Mouse (Mus musculus) T-cell, adult 2 months (primary cell): ENCODE measurements at regions not wholly inside any gene's neighbourhood (a gene's known extent, or its start where the extent isn't known, plus 50 kb on each side); places are given as distances from the start of the nearest gene placed in this dataset.

Experiments used
- DNase-seq: peaks from one replicate; pipeline ENCODE4 v3.0.0; 2022; ENCODE audit warnings: low spot score

- DNase-seq, result no peak
Measured at GRCm38 (mm10) chr2:137575750-137576149, 459.3 kb upstream of the Jag1 start.

- no peak for DNase-seq
Measured at GRCm38 (mm10) chr2:137574845-137575449, 458.5 kb upstream of the Jag1 start.

- DNase-seq, result no peak
Measured at GRCm38 (mm10) chr2:137571146-137571545, 454.7 kb upstream of the Jag1 start.

GRCm38 (mm10) chr2:137566619-137567018 is 450.2 kb upstream of the Jag1 start:
- no peak for DNase-seq

GRCm38 (mm10) chr2:137564064-137564624 is 447.7 kb upstream of the Jag1 start:
- DNase-seq, result no peak

GRCm38 (mm10) chr2:137560366-137560765 is 443.9 kb upstream of the Jag1 start:
- DNase-seq, result no peak

- DNase-seq, result no peak
Measured at GRCm38 (mm10) chr2:137553871-137554270, 437.4 kb upstream of the Jag1 start.

- no peak for DNase-seq
Measured at GRCm38 (mm10) chr2:137536581-137536980, 420.1 kb upstream of the Jag1 start.

GRCm38 (mm10) chr2:137516271-137516670 is 399.8 kb upstream of the Jag1 start:
- DNase-seq, result no peak

- DNase-seq, result no peak
Measured at GRCm38 (mm10) chr2:137515043-137515442, 398.6 kb upstream of the Jag1 start.

- DNase-seq, result no peak
Measured at GRCm38 (mm10) chr2:137513895-137514506, 397.6 kb upstream of the Jag1 start.

GRCm38 (mm10) chr2:137510671-137511235 is 394.3 kb upstream of the Jag1 start:
- no peak for DNase-seq

- no peak for DNase-seq
Measured at GRCm38 (mm10) chr2:137501236-137501635, 384.8 kb upstream of the Jag1 start.

GRCm38 (mm10) chr2:137497616-137498015 is 381.2 kb upstream of the Jag1 start:
- DNase-seq, result no peak

GRCm38 (mm10) chr2:137493600-137493999 is 377.2 kb upstream of the Jag1 start:
- DNase-seq, result no peak

- DNase-seq, result no peak
Measured at GRCm38 (mm10) chr2:137489181-137489682, 372.8 kb upstream of the Jag1 start.

- no peak for DNase-seq
Measured at GRCm38 (mm10) chr2:137468769-137469168, 352.3 kb upstream of the Jag1 start.

- DNase-seq, result no peak
Measured at GRCm38 (mm10) chr2:137457061-137457753, 340.8 kb upstream of the Jag1 start.

GRCm38 (mm10) chr2:137456436-137456835 is 340.0 kb upstream of the Jag1 start:
- no peak for DNase-seq

GRCm38 (mm10) chr2:137446919-137447318 is 330.5 kb upstream of the Jag1 start:
- DNase-seq, result no peak

GRCm38 (mm10) chr2:137437741-137438140 is 321.3 kb upstream of the Jag1 start:
- DNase-seq, result no peak

- DNase-seq, result no peak
Measured at GRCm38 (mm10) chr2:137436161-137436560, 319.7 kb upstream of the Jag1 start.

- no peak for DNase-seq
Measured at GRCm38 (mm10) chr2:137422656-137423055, 306.2 kb upstream of the Jag1 start.
